Mouse (Mus musculus) hindbrain, embryonic 13.5 days (tissue): ENCODE results near the gene St3gal4. TPM values are rescaled to one million over a fixed set of nuclear protein-coding genes. Genes with fewer than 3 reads are reported as not detected.

Experiments used
- ATAC-seq: fragments of 200-750 bp; cut with Nextera tagmentation; 2 replicates; pipeline ENCODE4 v1.8.0; 2017; ENCODE audit warnings: moderate TSS enrichment; ENCODE audit not compliant: low FRiP score
- H3K27ac ChIP-seq: fragments of 300-500 bp; sonication (generic); 2 replicates; pipeline ENCODE4 v1.5.1; 2015; ENCODE audit warnings: inconsistent platforms, mild to moderate bottlenecking, moderate library complexity
- H3K27me3 ChIP-seq: fragments of 300-500 bp; sonication (generic); 2 replicates; pipeline ENCODE4 v1.6.1; 2015; ENCODE audit warnings: mild to moderate bottlenecking, inconsistent platforms
- H3K36me3 ChIP-seq: fragments of 300-500 bp; sonication (generic); 2 replicates; pipeline ENCODE4 v1.6.1; 2015; ENCODE audit warnings: mild to moderate bottlenecking, inconsistent platforms
- H3K4me1 ChIP-seq: fragments of 300-500 bp; sonication (generic); replicated peaks from 2 replicates; pipeline ENCODE4 v1.6.1; 2015; ENCODE audit warnings: inconsistent platforms
- H3K4me2 ChIP-seq: fragments of 300-500 bp; sonication (generic); 2 replicates; pipeline ENCODE4 v1.6.1; 2015; ENCODE audit warnings: inconsistent platforms, mild to moderate bottlenecking, moderate library complexity
- H3K4me3 ChIP-seq: fragments of 300-500 bp; sonication (generic); 2 replicates; pipeline ENCODE4 v1.5.1; 2015; ENCODE audit warnings: mild to moderate bottlenecking, inconsistent platforms
- H3K9ac ChIP-seq: fragments of 300-500 bp; sonication (generic); 2 replicates; pipeline ENCODE4 v1.6.1; 2015; ENCODE audit warnings: mild to moderate bottlenecking, inconsistent platforms
- H3K9me3 ChIP-seq: fragments of 300-500 bp; sonication (generic); 2 replicates; pipeline ENCODE4 v1.6.1; 2016; ENCODE audit warnings: inconsistent platforms
- WGBS: fragments of 180-500 bp; shearing (Covaris S2); methylation state at CpG from one replicate; pipeline ENCODE4 v1.1.7; 2015; 5-methylcytosine and 5-hydroxymethylcytosine counted together
- polyA plus RNA-seq: library from polyadenylated mRNA; unstranded; fragments of >200 nt; fragmentation: Nextera tagmentation; extraction: Ambion mirVana; gene quantifications from 2 replicates; pipeline ENCODE4 v1.2.1, GENCODE M21; 2015

Gene St3gal4
- polyA plus RNA-seq, 1 experiment from 2014 or later: 9.8 TPM

DNA sequence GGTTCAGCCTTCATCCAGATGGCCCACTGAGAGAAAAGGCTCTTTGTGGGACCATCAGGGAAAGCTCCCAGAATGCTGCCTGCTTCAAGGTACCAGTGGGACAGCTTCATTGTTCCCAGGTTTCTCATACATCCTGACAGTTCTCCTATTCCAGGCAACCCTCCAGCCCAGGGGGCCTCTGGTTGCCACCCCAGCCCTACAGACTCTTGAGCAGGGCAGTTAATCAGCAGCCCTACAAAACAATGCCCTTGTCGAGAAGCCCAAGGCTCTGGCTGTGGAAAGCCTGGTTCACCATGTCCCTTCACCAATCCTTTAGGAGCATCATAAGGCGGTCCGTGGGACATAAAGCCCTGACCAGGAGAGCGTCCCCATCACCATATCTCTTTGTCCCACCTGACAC, 66.4 kb downstream of the St3gal4 start:
- Histone ChIP-seq H3K9ac (no peak overlapping the region), H3K27ac (no peak overlapping the region), H3K4me2 (no peak overlapping the region), H3K36me3 (peaks cover 16% of the 10 kb centered on the region), H3K4me1 (no peaks in the 10 kb centered on the region), H3K27me3 (no peaks in the 10 kb centered on the region), H3K4me3 (no peak overlapping the region), H3K9me3 (no peaks in the 10 kb centered on the region)
- 92% methylated on average over 4 of the region's 4 CpGs for WGBS
- ATAC-seq: no peak

DNA sequence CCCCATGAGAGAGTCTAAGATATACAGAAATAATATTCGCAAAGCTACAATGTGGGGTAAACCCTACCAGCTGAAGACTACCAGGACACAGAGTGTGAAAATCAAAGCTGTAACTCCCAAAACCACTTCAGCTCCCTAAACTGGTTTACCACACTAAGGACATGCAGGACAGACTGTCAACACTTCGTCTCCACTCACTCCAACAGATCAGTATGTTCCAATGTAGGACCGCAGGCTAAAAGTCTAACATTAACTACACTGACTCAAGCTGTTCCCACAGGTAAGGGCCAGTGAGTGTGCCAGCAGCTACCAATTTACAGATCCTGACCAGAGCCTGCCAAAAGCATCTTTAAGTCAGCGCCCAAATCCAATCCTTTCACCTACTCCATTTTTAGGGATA, 67.4 kb downstream of the St3gal4 start:
- 94% methylated on average over 4 of the region's 4 CpGs for WGBS
- H3K4me3 ChIP-seq: no peak overlapping the region
- no peak overlapping the region for H3K9ac ChIP-seq
- no peak overlapping the region for H3K27ac ChIP-seq
- H3K9me3 ChIP-seq: no peaks in the 10 kb centered on the region
- H3K4me2 ChIP-seq: no peak overlapping the region
- ATAC-seq: no peak
- no peaks in the 10 kb centered on the region for H3K4me1 ChIP-seq
- H3K27me3 ChIP-seq: no peaks in the 10 kb centered on the region
- H3K36me3 ChIP-seq: peaks cover 22% of the 10 kb centered on the region

DNA sequence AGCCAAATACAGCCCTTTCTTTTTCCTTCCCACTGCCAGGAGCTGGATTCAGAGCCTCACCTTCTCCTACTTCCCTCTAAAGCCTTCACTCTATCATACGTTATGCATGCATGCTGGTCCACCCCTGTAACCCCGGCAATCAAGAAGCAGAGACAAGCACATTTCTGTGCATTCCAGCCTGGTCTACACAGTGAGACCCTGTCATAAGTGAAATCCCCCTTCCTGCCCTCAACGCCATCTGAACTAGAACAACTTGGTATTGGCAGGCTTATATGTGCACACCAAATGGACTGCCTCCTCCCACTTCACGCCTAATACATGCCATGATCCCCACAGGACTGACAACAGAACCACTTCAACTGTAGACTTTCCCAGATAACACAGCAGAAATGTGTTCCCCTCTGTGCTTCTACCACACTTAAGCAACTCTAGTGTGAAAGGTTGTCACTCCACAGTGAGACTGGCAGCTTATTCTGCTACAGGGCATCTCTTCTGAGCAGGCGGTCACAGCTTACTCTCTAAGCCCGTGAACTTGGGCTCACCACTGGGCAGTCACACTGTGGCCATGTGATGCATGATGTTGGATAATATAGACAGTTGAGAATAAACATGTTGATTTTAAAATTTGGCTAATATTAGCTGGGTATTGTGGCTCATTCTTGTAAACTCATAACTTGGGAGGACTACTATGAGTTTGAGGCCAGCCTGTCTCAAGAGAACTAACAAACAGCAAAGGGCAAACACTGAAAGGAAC, 68.2 kb downstream of the St3gal4 start:
- Histone ChIP-seq H3K27me3 (no peaks in the 10 kb centered on the region), H3K4me2 (no peak overlapping the region), H3K36me3 (peaks cover 22% of the 10 kb centered on the region), H3K9me3 (no peaks in the 10 kb centered on the region), H3K9ac (no peak overlapping the region), H3K4me1 (no peaks in the 10 kb centered on the region), H3K27ac (no peak overlapping the region), H3K4me3 (no peak overlapping the region)
- 89% methylated on average over 6 of the region's 6 CpGs for WGBS
- ATAC-seq: no peak

DNA sequence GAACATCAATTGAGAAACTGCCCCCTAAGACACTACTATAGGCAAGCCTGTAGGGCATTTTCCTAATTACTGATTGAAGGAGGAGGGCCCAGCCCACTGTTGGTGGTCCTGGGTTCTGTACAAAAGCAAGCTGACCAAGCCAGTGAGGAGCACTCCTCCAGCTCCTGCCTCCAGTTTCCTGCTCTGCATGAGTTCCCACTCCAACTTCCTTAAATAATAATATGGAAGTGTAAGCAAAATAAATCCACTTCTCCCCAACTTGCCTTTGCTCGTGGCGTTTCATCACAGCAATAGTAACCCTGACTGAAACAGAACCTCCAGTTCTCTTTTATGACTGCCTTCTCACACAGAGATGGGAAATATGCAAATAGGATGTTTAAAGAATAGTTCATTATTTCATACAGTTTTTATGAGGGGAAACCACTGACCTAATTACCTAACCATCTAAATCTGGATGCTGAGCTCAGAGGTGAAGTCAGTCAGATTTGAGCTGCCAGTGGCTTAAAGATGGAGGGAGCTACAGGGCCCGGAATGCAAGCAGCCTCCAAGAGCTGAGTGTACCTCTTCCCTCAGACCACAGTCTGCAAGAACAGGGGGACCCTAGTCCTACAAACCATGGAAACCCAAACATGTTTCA, 69.1 kb downstream of the St3gal4 start:
- no peak overlapping the region for H3K4me3 ChIP-seq
- no peak for ATAC-seq
- H3K4me2 ChIP-seq: no peak overlapping the region
- H3K27ac ChIP-seq: no peak overlapping the region
- H3K9ac ChIP-seq: no peak overlapping the region
- H3K27me3 ChIP-seq: no peaks in the 10 kb centered on the region
- H3K4me1 ChIP-seq: peaks cover 4% of the 10 kb centered on the region
- H3K9me3 ChIP-seq: no peaks in the 10 kb centered on the region
- 84% methylated on average over 3 of the region's 3 CpGs for WGBS
- peaks cover 22% of the 10 kb centered on the region for H3K36me3 ChIP-seq

DNA sequence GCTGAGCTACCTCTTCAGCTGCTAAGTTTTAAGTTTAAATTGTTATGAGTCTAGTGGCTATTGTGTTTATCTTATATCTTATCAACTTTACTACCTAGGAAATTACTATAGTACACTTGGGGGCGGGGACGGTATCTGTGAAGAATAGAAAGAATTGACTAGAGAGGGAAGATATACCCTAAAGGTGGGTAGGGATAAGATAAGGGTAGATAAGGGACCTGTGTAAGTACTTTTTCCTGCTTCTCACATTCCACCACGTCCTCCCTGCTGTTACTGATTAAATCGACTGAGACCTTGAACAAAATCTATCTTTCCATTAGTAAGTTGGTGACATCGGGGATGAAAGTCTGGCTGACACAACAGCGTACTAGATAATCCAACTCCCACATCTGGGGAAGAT, 70.6 kb downstream of the St3gal4 start:
- Histone ChIP-seq H3K27ac (no peak overlapping the region), H3K27me3 (no peaks in the 10 kb centered on the region), H3K9me3 (no peaks in the 10 kb centered on the region), H3K4me3 (no peak overlapping the region), H3K9ac (no peak overlapping the region), H3K4me1 (peaks cover 19% of the 10 kb centered on the region), H3K4me2 (no peak overlapping the region), H3K36me3 (peaks cover 22% of the 10 kb centered on the region)
- WGBS: 92% methylated on average over 6 of the region's 6 CpGs
- no peak for ATAC-seq

DNA sequence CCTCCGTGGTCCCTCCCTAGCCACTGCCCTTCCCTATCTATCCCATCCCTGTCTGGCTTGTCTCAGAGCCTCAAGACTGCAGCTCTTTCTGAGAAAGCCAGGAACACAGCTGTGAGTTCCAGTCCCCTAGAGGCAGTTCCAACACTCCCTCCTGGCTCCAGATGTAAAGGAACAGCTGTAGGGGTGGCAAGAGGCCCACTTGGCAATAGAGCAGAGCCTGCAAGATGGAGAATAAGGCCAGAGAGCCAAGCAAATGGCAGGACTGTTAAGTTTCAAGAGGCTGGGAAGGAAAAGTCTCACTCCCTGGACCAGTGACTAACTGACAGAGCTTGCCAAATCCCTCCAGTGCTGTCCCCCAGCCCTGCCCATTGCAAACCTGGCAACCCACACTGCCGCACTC, 73.3 kb downstream of the St3gal4 start:
- Histone ChIP-seq H3K27me3 (no peaks in the 10 kb centered on the region), H3K9ac (no peak overlapping the region), H3K27ac (no peak overlapping the region), H3K4me3 (no peak overlapping the region), H3K4me1 (peaks cover 22% of the 10 kb centered on the region), H3K9me3 (no peaks in the 10 kb centered on the region), H3K36me3 (peaks cover 6% of the 10 kb centered on the region; the same call in 1 of the 2 replicates), H3K4me2 (no peak overlapping the region)
- no peak for ATAC-seq
- WGBS: 86% methylated on average over 2 of the region's 2 CpGs

DNA sequence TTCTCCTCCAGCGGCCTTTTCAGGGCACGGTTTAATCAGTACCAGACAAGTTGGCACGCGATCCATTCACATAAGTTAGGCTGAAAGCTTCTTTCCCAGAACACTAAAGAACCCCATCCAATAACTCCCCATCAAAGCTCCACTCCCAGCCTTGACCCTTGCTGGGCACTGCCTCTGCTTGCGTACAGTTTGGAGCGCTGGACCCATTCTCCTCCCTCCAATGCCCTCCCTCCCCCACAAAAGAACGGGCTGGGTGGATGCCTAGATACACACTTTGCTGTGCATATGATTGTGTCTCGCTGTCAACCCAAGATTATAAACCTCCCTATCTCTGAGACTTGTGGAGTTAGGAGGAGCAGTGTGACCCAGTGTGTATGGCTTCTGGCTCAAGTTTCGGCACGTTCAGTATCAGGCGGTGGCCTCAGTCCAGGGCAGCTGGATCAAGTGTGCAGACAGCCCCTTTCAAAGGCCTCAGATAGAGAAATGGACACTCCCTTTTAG, 74.0 kb downstream of the St3gal4 start:
- H3K4me3 ChIP-seq: no peak overlapping the region
- no peaks in the 10 kb centered on the region for H3K9me3 ChIP-seq
- WGBS: 59% methylated on average over 11 of the region's 11 CpGs
- H3K36me3 ChIP-seq: peaks cover 6% of the 10 kb centered on the region; the same call in 1 of the 2 replicates
- no peaks in the 10 kb centered on the region for H3K27me3 ChIP-seq
- no peak overlapping the region for H3K9ac ChIP-seq
- no peak; the same call in 1 of the 2 replicates for ATAC-seq
- no peak overlapping the region for H3K27ac ChIP-seq
- H3K4me2 ChIP-seq: no peak overlapping the region
- H3K4me1 ChIP-seq: peaks cover 22% of the 10 kb centered on the region

DNA sequence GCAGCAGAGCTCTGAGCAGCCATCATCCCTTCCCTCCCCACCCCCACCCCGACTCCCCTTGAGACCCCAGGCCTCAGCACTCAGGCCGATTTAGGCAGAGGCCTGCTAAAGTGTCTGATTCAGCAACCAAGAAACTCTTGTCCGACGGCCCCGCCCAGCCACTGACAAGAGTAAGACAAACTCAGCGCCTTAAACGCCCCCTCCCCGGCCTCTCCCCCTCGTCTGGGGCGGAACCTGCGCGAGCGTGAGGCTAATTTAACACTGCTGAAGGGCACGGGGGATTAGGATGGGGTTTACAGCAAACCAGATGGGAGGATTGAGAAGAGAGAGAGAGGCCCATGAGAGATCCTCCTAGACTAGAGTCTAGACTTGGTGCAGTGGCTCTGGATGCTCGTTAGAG, 74.6 kb downstream of the St3gal4 start:
- Histone ChIP-seq H3K9ac (no peak overlapping the region), H3K4me2 (no peak overlapping the region), H3K36me3 (peaks cover 6% of the 10 kb centered on the region; the same call in 1 of the 2 replicates), H3K27me3 (no peaks in the 10 kb centered on the region), H3K27ac (no peak overlapping the region), H3K4me1 (peaks cover 22% of the 10 kb centered on the region), H3K4me3 (no peak overlapping the region), H3K9me3 (no peaks in the 10 kb centered on the region)
- 0 out of 2 replicates have a peak, but pooled peaks have one; percentile 15 for ATAC-seq
- 8% methylated on average over 15 of the region's 15 CpGs for WGBS

DNA sequence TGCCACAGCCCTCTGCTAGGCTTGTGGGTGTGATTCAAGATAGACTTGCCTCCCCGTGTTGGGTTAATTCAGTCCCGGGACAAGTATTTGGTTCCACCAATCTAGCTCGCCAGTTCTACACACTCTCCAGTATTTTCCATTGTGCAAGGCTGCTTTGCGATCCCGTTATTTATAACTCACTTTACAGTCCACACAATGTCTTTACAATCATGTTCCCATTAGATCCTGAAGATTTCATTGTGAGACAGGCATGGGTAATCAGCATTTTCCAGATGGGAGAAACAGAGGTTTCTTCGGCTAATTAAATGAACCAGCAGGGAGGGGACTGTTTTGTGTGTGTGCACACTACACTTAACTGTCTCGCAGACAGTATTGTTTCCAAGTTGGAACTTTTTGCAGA, 75.4 kb downstream of the St3gal4 start:
- Histone ChIP-seq H3K9me3 (no peaks in the 10 kb centered on the region), H3K9ac (no peak overlapping the region), H3K27ac (no peak overlapping the region), H3K27me3 (no peaks in the 10 kb centered on the region), H3K4me1 (peaks cover 25% of the 10 kb centered on the region), H3K36me3 (peaks cover 6% of the 10 kb centered on the region; the same call in 1 of the 2 replicates), H3K4me3 (no peak overlapping the region), H3K4me2 (no peak overlapping the region)
- WGBS: 35% methylated on average over 7 of the region's 7 CpGs
- ATAC-seq: no peak

DNA sequence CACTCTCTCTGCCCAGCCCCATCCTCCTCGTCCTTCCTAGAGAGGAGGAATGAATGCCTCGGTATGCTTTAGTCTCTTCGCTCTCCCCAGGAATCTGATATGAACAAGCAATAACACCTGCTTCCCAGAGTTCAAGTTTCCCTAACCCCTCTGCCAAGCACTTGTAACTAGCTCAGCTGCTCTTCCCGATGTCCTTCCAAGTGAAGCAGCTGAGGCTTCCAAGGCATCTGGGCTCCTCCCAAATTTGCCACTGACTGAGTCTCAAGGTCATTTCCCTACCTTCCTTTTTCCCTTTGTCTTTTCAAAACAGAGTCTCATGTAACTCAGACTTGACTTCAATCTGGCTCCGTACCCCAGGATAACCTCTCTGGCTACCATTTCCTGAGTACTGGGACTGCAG, 77.6 kb downstream of the St3gal4 start:
- 74% methylated on average over 5 of the region's 5 CpGs for WGBS
- no peaks in the 10 kb centered on the region; the same call in 1 of the 2 replicates for H3K36me3 ChIP-seq
- H3K9me3 ChIP-seq: no peaks in the 10 kb centered on the region
- no peak overlapping the region for H3K27ac ChIP-seq
- H3K4me1 ChIP-seq: peaks cover 25% of the 10 kb centered on the region
- no peak overlapping the region for H3K4me2 ChIP-seq
- no peak overlapping the region for H3K4me3 ChIP-seq
- H3K9ac ChIP-seq: no peak overlapping the region
- ATAC-seq: no peak
- no peaks in the 10 kb centered on the region for H3K27me3 ChIP-seq

DNA sequence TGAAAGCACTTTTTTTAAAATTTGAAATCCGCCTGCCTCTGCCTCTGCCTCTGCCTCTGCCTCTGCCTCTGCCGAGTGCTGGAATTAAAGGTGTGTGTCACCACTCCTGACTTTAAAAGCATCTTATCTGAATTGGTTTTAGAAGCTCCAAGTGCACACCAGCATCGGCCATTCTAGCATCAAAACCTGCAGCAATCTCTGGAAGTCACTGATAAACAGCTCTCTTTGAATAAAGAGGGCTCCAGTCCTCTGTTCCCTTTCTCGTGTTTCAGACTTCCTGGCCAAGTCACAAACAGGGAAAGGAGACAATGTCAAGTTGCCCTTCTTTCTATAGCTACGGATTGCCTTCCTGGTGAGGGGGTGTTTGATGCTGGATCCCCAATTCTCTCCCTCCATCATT, 79.2 kb downstream of the St3gal4 start:
- no peak for ATAC-seq
- Histone ChIP-seq H3K9ac (no peak overlapping the region), H3K9me3 (no peaks in the 10 kb centered on the region), H3K27me3 (0 out of 2 replicates have a peak, but pooled peaks cover 3% of the 10 kb centered on the region), H3K4me2 (no peak overlapping the region), H3K27ac (no peak overlapping the region), H3K4me3 (no peak overlapping the region), H3K4me1 (peaks cover 19% of the 10 kb centered on the region), H3K36me3 (peaks cover 10% of the 10 kb centered on the region; the same call in 1 of the 2 replicates)
- 73% methylated on average over 5 of the region's 5 CpGs for WGBS

DNA sequence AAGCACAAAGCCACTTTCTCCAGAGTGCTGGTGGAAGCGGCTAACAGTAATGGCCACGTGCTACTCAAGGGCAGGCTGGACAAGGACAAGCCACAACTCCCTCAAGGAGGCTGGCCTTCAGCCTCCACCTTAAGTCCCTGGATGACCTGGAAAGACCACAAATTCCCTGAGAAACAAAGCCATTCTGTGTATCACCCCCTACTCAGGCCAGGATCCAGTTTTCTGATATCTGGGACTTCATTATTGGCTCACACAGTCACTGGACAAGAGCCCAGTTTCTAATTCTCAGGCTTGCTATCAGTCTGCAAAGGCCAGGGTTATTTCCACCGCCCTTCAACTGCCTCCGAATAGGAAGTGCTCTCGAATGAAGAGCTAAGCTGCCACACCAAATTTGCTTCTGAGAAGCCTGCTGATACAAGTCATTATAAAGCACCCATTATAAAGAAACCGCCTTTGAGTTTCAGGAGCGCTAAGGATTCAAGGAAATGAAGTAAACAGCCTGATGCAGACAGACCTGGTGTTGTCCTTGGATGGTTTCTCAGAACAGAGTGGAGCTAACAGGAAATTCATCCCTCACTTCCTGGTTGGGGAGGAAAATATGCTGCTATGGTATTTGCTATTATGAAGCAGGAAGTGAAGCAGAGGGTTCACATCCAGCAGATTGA, 80.0 kb downstream of the St3gal4 start:
- H3K4me3 ChIP-seq: no peak overlapping the region

More for the DNA sequence above, 80.0 kb downstream of the St3gal4 start:
- H3K4me1 ChIP-seq: peaks cover 12% of the 10 kb centered on the region
- H3K4me2 ChIP-seq: no peak overlapping the region
- no peaks in the 10 kb centered on the region for H3K9me3 ChIP-seq
- no peak overlapping the region for H3K27ac ChIP-seq
- 0 out of 2 replicates have a peak, but pooled peaks cover 3% of the 10 kb centered on the region for H3K27me3 ChIP-seq
- ATAC-seq: no peak
- H3K36me3 ChIP-seq: peaks cover 12% of the 10 kb centered on the region; the same call in 1 of the 2 replicates
- no peak overlapping the region for H3K9ac ChIP-seq
- WGBS: 69% methylated on average over 7 of the region's 7 CpGs
